Comparison of ENCODE assay signal across 24 mouse cellular contexts in the genomic region with DNA sequence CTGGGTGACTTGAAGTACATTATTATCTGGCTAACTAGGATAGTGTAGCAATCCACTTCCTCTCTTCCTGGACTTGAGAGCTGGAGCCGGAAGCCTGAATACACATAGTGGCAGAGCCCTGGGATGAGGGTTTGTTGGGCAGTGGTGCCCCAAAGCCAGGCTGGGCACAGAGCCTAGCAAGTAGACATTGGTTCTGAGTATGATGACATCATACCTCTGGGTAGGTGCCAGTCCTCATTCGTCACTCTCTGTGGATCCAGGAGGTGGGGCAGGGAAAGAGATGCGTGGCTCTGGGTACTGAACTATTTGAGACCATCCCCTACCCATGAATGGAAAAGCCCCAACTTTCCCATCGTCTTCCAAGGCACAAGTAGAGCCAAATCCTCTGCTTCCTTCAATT. TPM values are rescaled to one million over a fixed set of nuclear protein-coding genes. Genes with fewer than 3 reads are reported as not detected.
A peak's percentile ranks its signal among the peaks of the same experiment; 100 is the strongest.
DNase-seq lines count a peak whose midpoint lies in the region; ATAC-seq and TF ChIP-seq lines count a peak whose summit lies in the region.
"Had no signal": no experiment of that assay in that cellular context is flagged by ENCODE, and none has a peak within 500 bp of the region (broad histone marks: within the 10 kb centered on the region; RNA-seq: fewer than 3 reads in every experiment).

No protein-coding gene starts in this region.

- no peak overlapping the region for H3K27ac ChIP-seq in intestine, postnatal 0 days (ENCODE audit: low read depth, low read length)
- H3K27ac ChIP-seq: forebrain, embryonic 10.5 days; hindbrain, embryonic 10.5 days; hindbrain, postnatal 0 days; macrophage; midbrain, embryonic 10.5 days; neural tube, embryonic 12.5 days; stomach, postnatal 0 days had no signal

- WGBS in intestine, postnatal 0 days = 85% methylated on average over 4 of the region's 4 CpGs

- H3K27me3 ChIP-seq in intestine, postnatal 0 days (replicated peaks; ENCODE audit: control insufficient read depth, insufficient read depth, low read length) = no peaks in the 10 kb centered on the region
- H3K27me3 ChIP-seq: neural tube, embryonic 12.5 days had no signal

- no peak overlapping the region for H3K4me3 ChIP-seq in intestine, postnatal 0 days (ENCODE audit: low read depth, low read length)
- H3K4me3 ChIP-seq: forebrain, embryonic 10.5 days; hindbrain, embryonic 10.5 days; midbrain, embryonic 10.5 days; neural tube, embryonic 12.5 days had no signal

- peak; percentile 41 to 76 for DNase-seq in adrenal gland, adult (ENCODE audit: inconsistent age in 2 of 2, low spot score in 1 of 2)
- no peak for DNase-seq in adrenal gland, postnatal 4 days (ENCODE audit: low spot score in 2 of 2)
- DNase-seq in heart, postnatal 10 days = peak; percentile 32 to 35
- no peak for DNase-seq in heart, adult 9 months (ENCODE audit: low spot score in 2 of 2)
- DNase-seq in MN1 (ENCODE audit: low spot score) = peak; percentile 20
- peak; percentile 51 for DNase-seq in adrenal gland, postnatal 25 days
- no peak for DNase-seq in layer of hippocampus, adult 8-10 months (ENCODE audit: low spot score in 2 of 2)
- DNase-seq: cerebellum, postnatal 36 days; kidney, adult 11 months had no signal

- H3K9ac ChIP-seq in intestine, postnatal 0 days (ENCODE audit: low read depth, low read length) = no peak overlapping the region
- H3K9ac ChIP-seq: neural tube, embryonic 12.5 days had no signal

- peaks cover 16% of the 10 kb centered on the region; the same call in 1 of the 2 replicates for H3K36me3 ChIP-seq in intestine, postnatal 0 days (ENCODE audit: control insufficient read depth, insufficient read depth)

- no peaks in the 10 kb centered on the region for H3K9me3 ChIP-seq in intestine, postnatal 0 days (ENCODE audit: control insufficient read depth)
- H3K9me3 ChIP-seq: forebrain, embryonic 10.5 days; G1E; hindbrain, embryonic 10.5 days; midbrain, embryonic 10.5 days; neural tube, embryonic 12.5 days had no signal

- intact Hi-C loops in heart, postnatal 10 days (cut with DNase I) = no loop called here

- no peak for TF ChIP-seq CTCF in intestine, postnatal 0 days (IDR thresholded peaks at IDR 0.05; ENCODE audit: low read depth)

- no peak overlapping the region for H3K4me2 ChIP-seq in intestine, postnatal 0 days (replicated peaks; ENCODE audit: low read depth)
- H3K4me2 ChIP-seq: neural tube, embryonic 12.5 days had no signal

- no peak for ATAC-seq in intestine, postnatal 0 days
- ATAC-seq: hindbrain, postnatal 0 days had no signal

- peaks cover 5% of the 10 kb centered on the region for H3K4me1 ChIP-seq in intestine, postnatal 0 days (replicated peaks; ENCODE audit: control insufficient read depth, insufficient read depth, low read length)

RNA-seq across cellular contexts. Expression of gene Mpv17, which starts 4.3 kb away (rescaled TPM):
- 10 to 100 TPM; 51.9 to 52.7 TPM for total RNA-seq in adrenal gland, postnatal 4 days (2021)
- 10 to 100 TPM; 52.1 to 59.3 TPM for total RNA-seq in heart, postnatal 10 days (2021)
- total RNA-seq in adrenal gland, postnatal 25 days (2021) = 60.3 and 66.6 TPM in 2 replicates
- total RNA-seq in layer of hippocampus, adult 8-10 months (2022) = 10 to 100 TPM; 53.4 to 61.1 (median 59.8) TPM
- 38.8 and 42.2 TPM in 2 replicates for polyA plus RNA-seq in intestine, postnatal 0 days (2015; fragmentation: Nextera tagmentation; extraction: Ambion mirVana)

RNA-seq across cellular contexts. Expression of gene Ucn, which starts 11.2 kb away (rescaled TPM):
- total RNA-seq in adrenal gland, postnatal 4 days (2021) = not detected
- not detected for total RNA-seq in heart, postnatal 10 days (2021)
- not detected in 2 replicates for total RNA-seq in adrenal gland, postnatal 25 days (2021)
- not detected for total RNA-seq in layer of hippocampus, adult 8-10 months (2022)
- polyA plus RNA-seq in intestine, postnatal 0 days (2015; fragmentation: Nextera tagmentation; extraction: Ambion mirVana) = not detected in 2 replicates
- total RNA-seq: adrenal gland, adult 18-20 months; G1E; gastrocnemius, adult 18-20 months; hindbrain, postnatal 0 days had no signal
- polyA plus RNA-seq: forebrain, embryonic 10.5 days; G1E; heart, embryonic 14.5 days; hindbrain, embryonic 10.5 days; kidney, embryonic 16.5 days; liver, embryonic 16.5 days; macrophage; midbrain, embryonic 10.5 days; neural tube, embryonic 12.5 days; stomach, postnatal 0 days; thymus, postnatal 0 days had no signal

RNA-seq across cellular contexts. Expression of gene Gm29609, which starts 29.9 kb away (rescaled TPM):
- 1 to 10 TPM; 2.7 to 3.3 TPM for total RNA-seq in adrenal gland, postnatal 4 days (2021)
- 1 to 10 TPM in 1 of 2 experiments, under 1 TPM in 1; 0.38 to 1.6 TPM for total RNA-seq in heart, postnatal 10 days (2021)
- 3.2 and 3.5 TPM in 2 replicates for total RNA-seq in adrenal gland, postnatal 25 days (2021)
- total RNA-seq in layer of hippocampus, adult 8-10 months (2022) = 1 to 10 TPM; 1.3 to 4.9 (median 3.1) TPM
- 0.53 and 1.0 TPM in 2 replicates for polyA plus RNA-seq in intestine, postnatal 0 days (2015; fragmentation: Nextera tagmentation; extraction: Ambion mirVana)
- polyA plus RNA-seq: macrophage had no signal

RNA-seq across cellular contexts. Expression of gene Gtf3c2, which starts 30.2 kb away (rescaled TPM):
- total RNA-seq in adrenal gland, postnatal 4 days (2021) = 10 to 100 TPM; 87.2 to 88.0 TPM
- total RNA-seq in heart, postnatal 10 days (2021) = 10 to 100 TPM; 45.1 to 48.3 TPM
- total RNA-seq in adrenal gland, postnatal 25 days (2021) = 67.1 and 82.5 TPM in 2 replicates
- total RNA-seq in layer of hippocampus, adult 8-10 months (2022) = 10 to 100 TPM; 63.0 to 87.0 (median 67.8) TPM
- 23.1 and 26.2 TPM in 2 replicates for polyA plus RNA-seq in intestine, postnatal 0 days (2015; fragmentation: Nextera tagmentation; extraction: Ambion mirVana)

RNA-seq across cellular contexts. Expression of gene Trim54, which starts 33.3 kb away (rescaled TPM):
- 1 to 10 TPM; 1.8 to 4.2 TPM for total RNA-seq in adrenal gland, postnatal 4 days (2021)
- 10 to 100 TPM; 67.3 to 78.0 TPM for total RNA-seq in heart, postnatal 10 days (2021)
- total RNA-seq in adrenal gland, postnatal 25 days (2021) = not detected in 2 replicates
- total RNA-seq in layer of hippocampus, adult 8-10 months (2022) = not detected
- not detected in 2 replicates for polyA plus RNA-seq in intestine, postnatal 0 days (2015; fragmentation: Nextera tagmentation; extraction: Ambion mirVana)
- total RNA-seq: G1E had no signal
- polyA plus RNA-seq: forebrain, embryonic 10.5 days; G1E; hindbrain, embryonic 10.5 days; hindbrain, postnatal 0 days; macrophage; midbrain, embryonic 10.5 days had no signal

Comparison
In these comparisons a context has a peak if more than half of its experiments do, and no peak if none do; other contexts are left out.
1. DNase-seq: peak in adrenal gland, adult (2 of 2), heart, postnatal 10 days (2 of 2), MN1 (single experiment) and adrenal gland, postnatal 25 days (single experiment); none in adrenal gland, postnatal 4 days (0 of 2), heart, adult 9 months (0 of 2) and layer of hippocampus, adult 8-10 months (0 of 2).